Mouse (Mus musculus): Measurements from ENCODE around the gene Etl4.

Gene Etl4

DNA sequence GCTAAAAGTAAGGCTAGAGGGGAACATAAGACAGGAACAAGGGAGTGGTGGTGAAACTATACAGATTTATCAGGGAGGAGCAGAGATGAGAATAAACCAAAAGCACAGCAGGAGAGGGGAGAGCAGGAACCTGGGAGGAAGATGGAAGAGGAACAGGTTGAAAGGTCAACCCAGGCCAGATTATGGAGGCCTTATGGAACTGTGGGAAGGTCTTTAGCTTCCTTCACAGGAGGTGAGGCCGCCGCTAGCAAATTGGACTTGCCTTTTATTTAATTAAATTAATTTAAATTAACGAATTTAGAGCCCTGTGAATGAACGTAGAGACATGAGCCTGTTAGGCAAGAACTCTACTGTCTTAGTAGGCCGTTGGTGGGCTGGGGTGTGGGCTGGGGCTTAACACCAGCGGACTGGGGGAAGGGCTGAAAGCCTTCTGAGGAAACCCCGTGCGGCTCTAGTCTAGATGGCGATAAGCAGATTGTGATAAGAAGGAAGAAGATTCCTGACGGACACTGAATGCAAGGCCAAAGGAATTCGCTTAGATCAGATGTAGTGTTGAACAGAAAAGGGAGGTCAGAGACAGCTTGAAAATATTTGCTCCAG is 612.2 kb downstream of the Etl4 start:
- DNase-seq (ENCODE audit: low spot score): no peak

DNA sequence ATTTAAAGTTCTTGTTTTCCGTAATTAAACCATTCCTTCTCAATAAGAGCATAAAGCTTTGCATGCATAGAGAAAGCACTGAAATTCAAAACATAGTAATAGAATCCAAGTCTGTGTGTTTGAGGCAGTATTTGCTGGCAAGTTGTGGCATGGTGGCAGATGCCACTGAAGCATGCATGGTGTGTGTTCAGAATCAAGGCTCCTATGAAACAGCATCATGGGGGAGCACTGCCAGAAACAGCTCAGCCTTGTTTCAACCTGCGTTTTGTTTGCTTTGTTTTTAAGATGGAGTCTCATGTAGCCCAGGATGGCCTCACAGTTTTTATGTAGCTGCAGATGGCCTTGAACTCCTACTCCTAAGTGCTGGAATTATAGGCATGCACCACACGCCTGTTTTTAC is 614.1 kb downstream of the Etl4 start:
- DNase-seq (ENCODE audit: low spot score): no peak

GRCm38 (mm10) chr2:20525879-20526593 is 616.5 kb downstream of the Etl4 start:
- no peak for DNase-seq (ENCODE audit: low spot score)

GRCm38 (mm10) chr2:20526856-20527255 is 617.3 kb downstream of the Etl4 start:
- no peak for DNase-seq (ENCODE audit: low spot score)

DNA sequence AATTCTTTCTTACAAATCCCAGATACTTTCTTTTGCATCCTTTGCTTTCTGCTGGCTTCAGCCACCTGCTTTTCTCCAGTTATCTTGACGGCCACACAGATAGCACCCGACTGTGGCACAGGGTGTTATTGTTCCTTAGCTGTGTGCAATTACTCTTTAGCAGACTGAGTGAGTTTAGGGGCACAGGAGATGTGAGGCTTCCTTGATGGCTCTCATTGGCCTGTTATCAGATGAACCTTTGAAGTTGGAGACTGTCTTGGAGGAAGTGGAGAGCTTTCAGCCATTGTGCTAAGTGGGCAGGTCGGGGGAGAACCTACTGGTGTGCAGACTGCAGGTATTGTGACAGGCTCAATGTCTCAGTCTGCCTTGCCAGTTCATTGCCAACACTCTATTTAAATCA is 623.0 kb downstream of the Etl4 start:
- no peak for DNase-seq (ENCODE audit: low spot score)

DNA sequence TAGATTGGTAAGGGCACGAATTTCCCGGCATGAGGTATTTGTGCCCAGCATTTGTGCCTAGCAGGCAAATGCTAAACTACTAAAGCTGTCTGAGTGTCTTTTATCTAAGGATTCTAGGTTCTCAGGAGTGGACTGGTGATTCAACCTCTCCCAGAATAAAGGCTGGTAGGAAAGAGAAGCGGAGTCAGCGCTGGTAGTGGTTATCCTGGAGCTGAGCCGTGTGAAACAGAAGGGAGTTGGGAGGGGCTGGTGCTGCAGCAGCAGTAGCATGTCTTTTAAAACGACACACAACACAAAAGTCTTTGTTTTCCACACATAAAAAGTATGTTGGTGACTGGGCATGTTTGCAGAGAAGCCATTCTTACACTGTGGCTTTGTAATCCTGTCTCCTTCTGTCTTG is 628.2 kb downstream of the Etl4 start:
- no peak for DNase-seq (ENCODE audit: low spot score)

GRCm38 (mm10) chr2:20538871-20539270 is 629.3 kb downstream of the Etl4 start:
- DNase-seq (ENCODE audit: low spot score): no peak

DNA sequence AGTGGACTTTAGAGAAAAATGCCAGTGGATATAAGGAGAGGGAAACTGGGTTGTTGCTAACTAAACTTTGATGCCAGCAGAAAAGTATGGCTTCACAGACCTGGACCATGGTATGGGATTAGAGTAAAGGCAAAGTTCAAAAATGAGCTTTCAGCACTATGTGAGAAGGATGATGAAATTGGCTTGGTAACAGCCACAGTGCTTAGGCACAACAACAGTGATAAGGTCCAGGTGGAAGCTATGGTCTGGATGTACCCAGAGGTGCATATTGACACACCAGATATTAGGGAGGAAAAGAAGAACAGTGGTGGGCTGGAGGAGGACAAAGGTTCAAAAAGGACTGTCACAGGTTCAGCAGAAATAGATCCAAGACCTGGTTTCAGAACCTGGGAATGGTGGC is 631.7 kb downstream of the Etl4 start:
- no peak for DNase-seq (ENCODE audit: low spot score)

DNA sequence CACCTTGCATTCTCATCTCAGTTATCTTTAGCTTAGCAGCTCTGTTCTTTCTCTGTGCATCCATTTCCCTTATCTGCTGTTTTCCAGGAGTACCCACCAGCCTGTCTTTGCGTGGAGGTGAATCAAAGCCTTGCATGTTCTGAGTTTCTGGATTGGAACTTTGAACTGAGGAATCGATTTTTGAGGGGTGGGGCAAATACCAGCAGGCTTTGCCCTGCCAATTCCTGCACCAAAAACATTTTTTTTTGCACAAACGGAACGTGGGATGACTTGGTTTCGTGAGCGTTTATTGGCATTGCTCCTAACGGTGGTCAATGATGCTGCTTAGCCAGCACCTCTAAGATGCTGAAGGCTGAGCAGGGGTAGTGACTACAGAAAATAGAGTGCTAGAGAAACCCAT is 632.7 kb downstream of the Etl4 start:
- no peak for DNase-seq (ENCODE audit: low spot score)

DNA sequence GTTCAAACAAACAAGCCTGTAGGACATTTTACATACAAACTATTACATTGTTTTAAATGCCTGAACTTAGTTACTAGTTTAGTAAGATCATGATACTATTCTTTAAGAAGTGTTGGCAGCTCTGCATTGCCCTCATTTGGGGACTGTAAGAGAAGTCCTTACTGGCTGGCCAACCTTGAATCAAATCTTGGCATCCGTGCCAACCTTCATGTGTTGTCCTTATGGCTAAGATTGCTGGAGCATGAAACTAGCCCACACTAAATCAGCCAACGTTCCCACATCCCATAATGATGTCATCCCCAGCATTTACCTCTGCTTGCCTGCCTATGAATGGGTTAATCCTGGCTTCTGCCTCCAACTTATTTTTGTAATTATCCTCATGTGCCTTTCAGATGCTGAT is 636.0 kb downstream of the Etl4 start:
- DNase-seq (ENCODE audit: low spot score): no peak

- DNase-seq (ENCODE audit: low spot score): no peak
Observed at GRCm38 (mm10) chr2:20546496-20547348, 637.1 kb downstream of the Etl4 start.

DNA sequence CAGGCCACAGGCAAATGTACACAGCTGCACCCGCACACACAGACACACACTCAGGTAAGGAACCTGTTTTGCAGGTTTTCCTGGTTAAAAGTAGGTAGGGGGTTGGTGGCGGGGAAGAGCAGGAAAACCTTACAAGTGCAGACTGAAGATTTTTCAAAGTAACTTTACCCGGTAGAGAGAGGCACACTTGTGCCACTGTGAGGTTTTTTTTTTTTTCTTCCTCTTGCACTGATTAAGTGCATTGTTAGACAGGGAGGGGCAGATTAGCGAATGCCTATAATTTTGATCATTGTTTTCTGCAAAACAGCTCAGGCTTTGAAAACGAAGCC is 637.7 kb downstream of the Etl4 start:
- DNase-seq (ENCODE audit: low spot score): no peak

GRCm38 (mm10) chr2:20547686-20548624 is 638.4 kb downstream of the Etl4 start:
- no peak for DNase-seq (ENCODE audit: low spot score)

GRCm38 (mm10) chr2:20549065-20549464 is 639.5 kb downstream of the Etl4 start:
- no peak for DNase-seq (ENCODE audit: low spot score)

DNA sequence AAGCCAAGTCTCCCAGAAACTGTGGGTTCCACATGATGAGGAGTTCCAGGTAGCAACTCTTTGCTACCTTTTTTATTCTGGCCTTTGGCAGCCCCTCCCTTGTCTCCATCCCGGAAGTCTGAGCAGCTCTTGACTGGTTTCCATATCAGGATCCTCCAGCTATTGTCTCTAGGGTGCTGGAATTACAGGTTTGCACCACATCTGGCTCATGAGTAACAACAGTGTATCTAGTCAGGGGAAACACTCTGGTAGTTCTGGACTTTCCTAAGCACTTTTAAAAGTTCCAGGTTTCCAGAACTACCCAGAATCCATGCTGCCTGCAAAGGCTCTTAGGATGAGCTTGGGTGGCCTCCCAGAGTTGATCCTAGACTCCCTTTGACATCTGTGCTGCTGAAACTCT is 640.4 kb downstream of the Etl4 start:
- DNase-seq (ENCODE audit: low spot score): no peak

GRCm38 (mm10) chr2:20555706-20556105 is 646.1 kb downstream of the Etl4 start:
- DNase-seq (ENCODE audit: low spot score): no peak

GRCm38 (mm10) chr2:20559083-20559482 is 649.5 kb downstream of the Etl4 start:
- DNase-seq (ENCODE audit: low spot score): no peak

DNA sequence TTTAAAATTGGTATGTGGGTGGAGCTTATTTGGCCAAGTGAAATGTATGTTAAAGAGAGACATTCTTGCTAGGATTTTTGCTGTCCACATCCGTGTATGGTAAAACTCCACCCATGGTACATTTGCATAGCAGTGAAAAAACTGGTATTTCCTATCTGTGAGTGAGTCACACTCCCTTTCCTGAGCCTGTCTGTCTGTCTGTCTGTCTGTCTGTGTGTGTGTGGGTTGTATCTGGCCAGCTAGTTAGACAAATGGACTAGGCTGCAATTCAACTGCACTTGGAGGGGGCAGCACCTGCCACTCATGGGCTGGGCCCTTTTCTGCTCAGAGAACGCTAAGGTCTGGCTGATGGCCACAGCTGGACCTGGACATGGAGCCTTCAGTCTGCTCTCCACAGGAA is 650.1 kb downstream of the Etl4 start:
- no peak for DNase-seq (ENCODE audit: low spot score)

DNA sequence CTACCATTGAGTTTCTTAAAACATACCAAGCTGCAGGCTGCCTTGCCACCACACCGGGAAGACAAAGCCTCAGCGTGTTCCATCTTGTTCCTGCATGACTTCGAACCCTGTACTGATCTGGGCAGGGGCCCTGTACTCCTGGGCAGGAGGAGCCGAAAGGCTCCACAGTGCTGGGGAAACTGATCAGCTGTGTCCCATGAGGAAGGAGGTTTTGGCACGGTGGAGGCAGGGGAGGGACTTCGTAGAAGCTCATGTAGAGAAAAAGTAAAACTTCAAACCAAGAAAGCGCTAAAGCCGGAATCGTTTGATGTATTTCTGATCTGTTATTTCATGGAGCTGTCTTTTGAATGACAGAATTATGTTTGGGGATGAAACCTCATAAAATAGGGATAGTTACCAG is 651.0 kb downstream of the Etl4 start:
- DNase-seq (ENCODE audit: low spot score): no peak

DNA sequence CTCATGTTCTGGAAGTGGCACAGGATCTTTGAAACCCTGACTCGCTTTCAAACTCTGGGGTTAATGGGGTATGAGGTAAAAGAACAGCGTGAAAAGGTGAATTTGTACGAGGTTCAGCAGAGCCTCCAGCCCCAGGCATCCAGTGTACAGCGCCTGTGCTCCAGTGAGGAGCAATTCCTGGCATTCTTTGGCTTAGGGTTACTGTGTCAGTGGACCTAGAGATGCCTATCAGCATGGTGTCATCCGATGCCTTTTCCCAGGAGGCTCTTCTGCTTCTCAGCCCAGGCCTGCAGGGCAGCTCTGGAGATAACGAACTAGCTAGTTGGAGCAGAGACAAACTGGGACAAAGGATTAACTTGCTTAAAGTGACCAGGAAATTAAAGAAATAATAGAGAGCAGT is 653.5 kb downstream of the Etl4 start:
- no peak for DNase-seq (ENCODE audit: low spot score)

DNA sequence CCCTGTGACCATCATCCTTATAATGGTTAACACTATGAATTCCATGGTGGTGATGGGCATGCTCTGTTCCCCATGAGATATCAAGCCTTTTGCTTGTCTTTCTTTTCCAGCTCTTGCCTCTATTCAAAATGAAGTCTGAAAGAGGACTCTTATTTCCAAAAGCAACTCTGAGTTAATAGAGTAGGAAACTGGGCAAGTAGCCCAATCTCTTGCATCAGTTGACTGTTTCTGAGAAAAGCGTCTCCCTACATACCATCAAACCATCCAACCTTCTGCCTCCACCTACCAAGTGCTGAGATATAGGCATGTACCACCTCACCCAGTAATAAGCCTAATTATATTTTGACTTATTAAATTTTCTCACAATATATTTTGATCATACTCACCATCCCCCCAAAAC is 658.9 kb downstream of the Etl4 start:
- DNase-seq (ENCODE audit: low spot score): no peak

- DNase-seq (ENCODE audit: low spot score): no peak
Observed at GRCm38 (mm10) chr2:20571940-20572339, 662.4 kb downstream of the Etl4 start.

All from ovary, postnatal 10 days (tissue).